11 mouse cellular contexts compared by ENCODE assay signal in genomic region chr4:114593554-114594215, GRCm38 (mm10).
DNase-seq lines count a peak whose midpoint lies in the region; ATAC-seq and TF ChIP-seq lines count a peak whose summit lies in the region.
"Had no signal": no experiment of that assay in that cellular context is flagged by ENCODE, and none has a peak within 500 bp of the region (broad histone marks: within the 10 kb centered on the region; RNA-seq: fewer than 3 reads in every experiment).

No protein-coding gene starts in this region.

- 55% methylated on average over 13 of the region's 13 CpGs for WGBS in heart, embryonic 12.5 days
- 53% methylated on average over 13 of the region's 13 CpGs for WGBS in heart, adult 2 months
- 27% methylated on average over 13 of the region's 13 CpGs for WGBS in lung, postnatal 0 days

- no peak for TF ChIP-seq POLR2A in heart, adult 2 months (IDR thresholded peaks at IDR 0.05; ENCODE audit: insufficient read depth, low read depth, low read length)

- H3K36me3 ChIP-seq in heart, embryonic 12.5 days = no peaks in the 10 kb centered on the region
- no peaks in the 10 kb centered on the region for H3K36me3 ChIP-seq in heart, adult 2 months (ENCODE audit: control insufficient read depth, insufficient read depth, low read length)
- no peaks in the 10 kb centered on the region for H3K36me3 ChIP-seq in lung, postnatal 0 days (ENCODE audit: insufficient read depth, low read length)

- no peak for TF ChIP-seq CTCF in heart, adult 2 months (IDR thresholded peaks at IDR 0.05)
- no peak for TF ChIP-seq CTCF in lung, postnatal 0 days (IDR thresholded peaks at IDR 0.05)

- H3K27me3 ChIP-seq in heart, embryonic 12.5 days (replicated peaks) = peaks cover 92% of the 10 kb centered on the region
- no peaks in the 10 kb centered on the region for H3K27me3 ChIP-seq in heart, adult 2 months (ENCODE audit: control insufficient read depth, insufficient read depth, low read length)
- H3K27me3 ChIP-seq in lung, postnatal 0 days (replicated peaks; ENCODE audit: insufficient read depth, low read length) = no peaks in the 10 kb centered on the region

- no peak overlapping the region for H3K9ac ChIP-seq in heart, embryonic 12.5 days
- H3K9ac ChIP-seq in heart, adult 2 months (ENCODE audit: low read depth, low read length) = no peak overlapping the region
- no peak overlapping the region for H3K9ac ChIP-seq in lung, postnatal 0 days (replicated peaks; ENCODE audit: low read depth)

- no peak overlapping the region for H3K4me2 ChIP-seq in heart, embryonic 12.5 days
- H3K4me2 ChIP-seq in lung, postnatal 0 days (replicated peaks; ENCODE audit: low read depth, low read length) = no peak overlapping the region

- TF ChIP-seq EP300 in heart, adult 2 months (IDR thresholded peaks at IDR 0.05; ENCODE audit: insufficient read depth, low read depth, low read length) = no peak
- TF ChIP-seq EP300 in lung, postnatal 0 days (IDR thresholded peaks at IDR 0.05) = no peak

- DNase-seq in heart, adult 2 months = no peak
- no peak for DNase-seq in lung, postnatal 0 days (ENCODE audit: low spot score)
- DNase-seq in lung, adult 18-20 months = no peak
- peak; percentile 75 for DNase-seq in forelimb bud, embryonic 11.5 days (ENCODE audit: low read depth, low spot score)
- peak; percentile 48 for DNase-seq in retina, embryonic 14.5 days (ENCODE audit: low spot score)
- no peak for DNase-seq in spleen, postnatal 4 days (ENCODE audit: low spot score in 2 of 2)
- DNase-seq: adrenal gland, postnatal 14 days; thymus, postnatal 14 days had no signal

- no peak overlapping the region for H3K4me3 ChIP-seq in heart, embryonic 12.5 days
- H3K4me3 ChIP-seq in heart, adult 2 months = no peak overlapping the region
- H3K4me3 ChIP-seq in lung, postnatal 0 days (ENCODE audit: low read depth, low read length) = no peak overlapping the region
- H3K4me3 ChIP-seq: erythroblast, embryonic 14.5 days had no signal

- peak; percentile 71 for ATAC-seq in heart, embryonic 12.5 days (ENCODE audit: insufficient number of reproducible peaks, low FRiP score)
- 0 out of 2 replicates have a peak, but pooled peaks have one; percentile 22 for ATAC-seq in lung, postnatal 0 days
- ATAC-seq: intestine, postnatal 0 days had no signal

- H3K4me1 ChIP-seq in heart, embryonic 12.5 days (replicated peaks) = no peaks in the 10 kb centered on the region; the same call in 1 of the 2 replicates
- peaks cover 10% of the 10 kb centered on the region for H3K4me1 ChIP-seq in heart, adult 2 months (ENCODE audit: control insufficient read depth, insufficient read depth, low read length)
- peaks cover 6% of the 10 kb centered on the region; the same call in 1 of the 2 replicates for H3K4me1 ChIP-seq in lung, postnatal 0 days (ENCODE audit: insufficient read depth, low read depth, low read length)

- no peaks in the 10 kb centered on the region for H3K79me2 ChIP-seq in heart, adult 2 months (replicated peaks; ENCODE audit: control insufficient read depth, insufficient read depth, low read length)

- H3K27ac ChIP-seq in heart, embryonic 12.5 days (ENCODE audit: poor library complexity, severe bottlenecking) = no peak overlapping the region
- no peak overlapping the region for H3K27ac ChIP-seq in heart, adult 2 months
- no peak overlapping the region for H3K27ac ChIP-seq in lung, postnatal 0 days (ENCODE audit: low read length)

- intact Hi-C loops in heart, adult 2 months (cut with DNase I) = loop anchor here (5.0 kb wide), 1 partner anchor 76 kb away; no protein-coding TSS in a partner anchor

- H3K9me3 ChIP-seq in heart, embryonic 12.5 days (replicated peaks) = no peaks in the 10 kb centered on the region
- no peaks in the 10 kb centered on the region for H3K9me3 ChIP-seq in lung, postnatal 0 days (ENCODE audit: low read length)

Comparison
In these comparisons a context has a peak if more than half of its experiments do, and no peak if none do; other contexts are left out.
1. DNase-seq: peak in forelimb bud, embryonic 11.5 days (single experiment) and retina, embryonic 14.5 days (single experiment); none in heart, adult 2 months (0 of 2), lung, postnatal 0 days (single experiment), lung, adult 18-20 months (0 of 2) and spleen, postnatal 4 days (0 of 2).